Mouse (Mus musculus) small intestine, adult 2 months (tissue): ENCODE measurements at regions not wholly inside any gene's neighbourhood (a gene's known extent, or its start where the extent isn't known, plus 50 kb on each side); places are given as distances from the start of the nearest gene placed in this dataset.

Source experiments
- H3K27ac ChIP-seq: fragments of 200-500 bp; 2 replicates; pipeline ENCODE4 v1.5.1; 2012; ENCODE audit warnings: low read depth, low read length, control low read depth, inconsistent platforms; ENCODE audit not compliant: insufficient read depth
- H3K27me3 ChIP-seq: fragments of 200-500 bp; 2 replicates; pipeline ENCODE4 v1.6.1; 2012; ENCODE audit warnings: mild to moderate bottlenecking, moderate library complexity, low read length, inconsistent platforms; ENCODE audit not compliant: control insufficient read depth, insufficient read depth
- H3K36me3 ChIP-seq: fragments of 200-500 bp; 2 replicates; pipeline ENCODE4 v1.6.1; 2012; ENCODE audit warnings: mild to moderate bottlenecking, low read length, control low read depth, inconsistent platforms; ENCODE audit not compliant: control insufficient read depth, insufficient read depth
- H3K4me1 ChIP-seq: fragments of 200-500 bp; 2 replicates; pipeline ENCODE4 v1.6.1; 2012; ENCODE audit warnings: low read length, inconsistent platforms, mixed read lengths; ENCODE audit not compliant: control insufficient read depth, insufficient read depth, insufficient read length
- H3K4me3 ChIP-seq: fragments of 200-500 bp; 2 replicates; pipeline ENCODE4 v1.5.1; 2012; ENCODE audit warnings: low read depth, mild to moderate bottlenecking, control low read depth, inconsistent platforms, low read length, moderate library complexity
- CTCF ChIP-seq: fragments of 200-500 bp; IDR thresholded peaks from 2 replicates; pipeline ENCODE4 v1.5.1; 2012; ENCODE audit warnings: low read depth, mild to moderate bottlenecking, control low read depth, inconsistent platforms, low read length, moderate library complexity, mixed read lengths; ENCODE audit not compliant: insufficient replicate concordance, insufficient read length; ENCODE audit errors: extremely low read depth
- POLR2A ChIP-seq: fragments of 200-500 bp; IDR thresholded peaks from 2 replicates; pipeline ENCODE4 v1.6.1; 2012; ENCODE audit warnings: low read depth, mild to moderate bottlenecking, control low read depth, inconsistent platforms, low read length, moderate library complexity
- WGBS: fragments of 180-500 bp; shearing (Covaris S2); methylation state at CpG from one replicate; pipeline ENCODE4 v1.1.7; 2018; 5-methylcytosine and 5-hydroxymethylcytosine counted together

DNA sequence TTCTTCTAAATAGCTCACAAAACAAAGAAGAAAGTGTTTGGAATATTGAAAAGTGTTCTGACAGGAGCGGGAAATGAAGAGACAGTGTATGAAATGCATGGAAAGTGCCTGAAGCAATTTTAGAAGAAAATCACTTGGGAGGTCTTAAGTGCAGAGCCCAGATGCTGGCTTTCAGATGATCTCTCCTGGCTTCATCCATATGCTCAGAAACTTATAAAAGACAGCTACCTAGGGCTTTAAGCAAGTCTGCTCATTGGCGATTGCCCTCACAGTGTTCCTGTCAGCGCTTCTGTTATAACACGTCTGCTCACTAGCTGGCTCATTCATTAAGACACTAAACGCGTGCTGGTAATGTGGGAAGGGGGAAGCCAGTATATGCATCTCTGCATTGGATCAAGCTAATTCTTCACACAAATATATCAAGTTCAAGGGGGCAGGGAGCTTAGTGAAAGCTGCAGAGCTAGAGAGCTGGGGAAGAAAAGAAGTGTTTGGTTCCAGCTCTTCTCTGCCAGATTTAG is 80.6 kb downstream of the Bod1 start:
- H3K4me1 ChIP-seq: no peaks in the 10 kb centered on the region
- 77% methylated on average over 6 of the region's 6 CpGs for WGBS
- no peak overlapping the region for H3K27ac ChIP-seq
- no peaks in the 10 kb centered on the region for H3K27me3 ChIP-seq
- no peaks in the 10 kb centered on the region for H3K36me3 ChIP-seq
- TF ChIP-seq POLR2A: no peak
- TF ChIP-seq CTCF: no peak
- H3K4me3 ChIP-seq: no peak overlapping the region

DNA sequence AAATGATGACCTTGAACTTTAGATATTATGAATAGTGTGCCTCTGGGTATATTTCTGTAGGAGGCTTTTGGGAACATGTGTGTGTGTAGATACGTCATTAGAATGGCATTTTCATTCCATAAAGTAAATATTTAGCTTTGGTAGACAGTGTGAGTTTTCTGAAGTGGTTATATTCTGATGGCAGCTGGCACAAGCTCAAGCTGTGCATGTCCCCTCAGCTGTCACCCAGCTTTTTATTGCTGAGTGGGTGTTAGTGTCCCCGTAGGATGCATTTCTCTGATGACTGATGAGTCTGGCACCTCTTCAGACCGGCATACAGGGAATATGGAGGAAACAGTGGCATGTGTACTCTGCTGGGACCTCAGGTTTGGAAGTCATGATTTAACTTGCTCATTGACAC is 96.7 kb downstream of the Bod1 start:
- TF ChIP-seq POLR2A: no peak
- TF ChIP-seq CTCF: no peak
- H3K4me3 ChIP-seq: no peak overlapping the region
- no peaks in the 10 kb centered on the region for H3K27me3 ChIP-seq
- no peaks in the 10 kb centered on the region for H3K4me1 ChIP-seq
- H3K36me3 ChIP-seq: no peaks in the 10 kb centered on the region
- no peak overlapping the region for H3K27ac ChIP-seq
- 46% methylated on average over 3 of the region's 3 CpGs for WGBS

DNA sequence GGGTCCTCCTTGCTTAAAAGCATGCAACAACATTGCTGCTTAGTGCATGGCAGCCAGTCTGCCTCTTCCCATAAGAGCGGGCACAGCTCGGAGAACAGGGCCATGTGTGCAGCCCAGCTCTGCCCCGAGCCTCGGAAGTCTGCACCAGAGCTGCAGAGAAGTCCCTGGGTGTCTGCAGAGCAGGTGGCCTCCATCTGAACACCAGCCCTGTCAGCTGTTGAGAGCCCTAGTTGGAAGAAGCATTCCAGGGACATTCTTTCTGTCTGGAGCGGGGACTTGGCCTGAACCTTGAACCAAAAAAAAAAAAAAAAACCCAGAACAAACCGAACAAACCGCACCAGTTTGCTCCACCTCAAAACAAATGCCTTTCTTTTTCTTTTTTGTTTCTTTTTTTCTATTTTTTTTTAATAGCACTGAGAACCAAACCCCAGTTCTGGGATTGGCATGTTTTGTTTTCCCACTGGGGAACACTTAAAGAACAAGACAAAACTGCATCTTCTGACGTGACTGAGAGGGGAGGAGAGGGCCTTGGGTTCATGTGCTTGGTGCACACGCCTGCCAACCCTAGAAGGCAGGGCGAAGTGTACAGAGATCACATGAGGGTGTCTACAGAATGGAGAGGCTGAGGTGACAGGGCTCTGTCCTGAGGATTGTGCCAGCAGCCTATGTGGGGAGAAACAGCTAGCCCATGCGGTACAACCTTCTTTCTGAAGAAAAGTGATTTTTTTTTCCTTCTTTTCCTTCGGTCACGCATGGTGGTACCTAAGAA is 106.8 kb downstream of the Bod1 start:
- Histone ChIP-seq H3K27me3 (no peaks in the 10 kb centered on the region), H3K36me3 (no peaks in the 10 kb centered on the region), H3K27ac (peak overlapping the region; percentile 37; the same call in 1 of the 2 replicates)

DNA sequence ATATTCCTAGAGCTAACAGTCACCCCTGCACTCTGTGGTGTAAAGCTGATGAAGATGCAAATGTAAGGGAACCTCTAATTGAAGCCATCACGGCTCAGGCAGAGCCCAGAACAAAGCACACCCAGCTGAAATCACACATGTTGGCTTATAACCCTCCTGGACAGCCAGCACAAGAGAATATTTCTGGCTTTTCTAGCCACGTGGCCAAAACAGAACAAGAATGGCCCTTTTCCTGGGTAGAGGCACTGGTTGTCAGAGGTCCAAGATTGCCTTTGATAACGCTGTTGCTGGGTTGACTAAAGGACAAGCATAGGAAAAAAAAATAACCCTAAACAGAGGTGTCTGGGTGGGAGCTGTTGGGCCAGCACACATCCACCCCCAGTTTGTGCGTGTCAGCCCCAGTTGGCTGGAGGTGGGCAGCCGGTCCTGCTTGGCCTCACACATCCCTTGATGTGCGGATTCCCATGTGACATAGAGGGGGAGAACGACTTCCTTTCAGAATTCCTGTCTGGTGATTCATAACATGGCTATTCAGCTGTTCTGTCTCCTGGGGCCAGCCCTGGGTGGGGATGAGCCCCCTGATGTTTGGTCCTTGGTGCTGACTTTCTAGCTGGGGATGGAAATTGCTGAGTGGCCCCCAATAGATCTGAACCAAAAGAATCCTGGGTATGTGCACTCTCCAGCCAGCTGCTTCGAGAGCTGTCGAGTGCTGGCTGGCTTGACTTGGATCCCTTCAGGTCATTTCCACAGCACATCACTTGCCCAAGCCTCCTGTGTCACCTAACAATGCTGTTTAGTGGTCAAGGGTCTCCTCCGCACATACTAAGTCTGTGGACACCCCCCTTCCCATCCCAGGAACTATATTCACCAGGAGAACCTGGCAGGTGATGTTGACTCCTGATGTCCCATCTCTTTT is 107.6 kb downstream of the Bod1 start:
- Histone ChIP-seq H3K4me1 (0 out of 2 replicates have a peak, but pooled peaks cover 3% of the 10 kb centered on the region), H3K4me3 (no peak overlapping the region), H3K36me3 (no peaks in the 10 kb centered on the region), H3K27me3 (no peaks in the 10 kb centered on the region), H3K27ac (peak overlapping the region; percentile 37; the same call in 1 of the 2 replicates)
- TF ChIP-seq CTCF (no peak), POLR2A (no peak)
- WGBS: 56% methylated on average over 10 of the region's 10 CpGs

More for the DNA sequence above, 106.8 kb downstream of the Bod1 start:
- H3K4me3 ChIP-seq: no peak overlapping the region
- H3K4me1 ChIP-seq: 0 out of 2 replicates have a peak, but pooled peaks cover 3% of the 10 kb centered on the region
- WGBS: 66% methylated on average over 13 of the region's 13 CpGs
- TF ChIP-seq CTCF: no peak
- TF ChIP-seq POLR2A: no peak

DNA sequence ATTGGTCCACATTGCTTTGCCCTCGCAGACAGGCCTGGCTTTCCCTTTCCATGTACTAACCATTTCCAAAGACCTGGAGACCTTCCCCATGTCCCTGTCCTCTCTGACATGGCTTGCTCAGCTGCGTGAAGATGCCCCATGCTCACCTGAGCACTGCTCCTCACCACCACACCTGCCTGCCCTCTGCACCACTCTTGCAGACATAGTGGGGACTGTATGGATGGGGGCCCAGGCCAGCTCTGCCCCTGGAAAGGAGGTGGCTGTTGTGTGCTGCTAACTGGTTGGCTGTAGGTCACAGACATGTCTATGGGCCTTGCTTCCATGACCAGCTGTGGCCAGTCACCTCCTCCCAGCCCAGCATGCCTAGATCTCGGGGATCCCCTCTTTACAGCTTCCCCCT is 108.7 kb downstream of the Bod1 start:
- Histone ChIP-seq H3K4me3 (no peak overlapping the region), H3K27me3 (no peaks in the 10 kb centered on the region), H3K27ac (no peak overlapping the region), H3K4me1 (0 out of 2 replicates have a peak, but pooled peaks cover 3% of the 10 kb centered on the region), H3K36me3 (no peaks in the 10 kb centered on the region)
- no peak for TF ChIP-seq CTCF
- TF ChIP-seq POLR2A: no peak
- WGBS: 72% methylated on average over 3 of the region's 3 CpGs

DNA sequence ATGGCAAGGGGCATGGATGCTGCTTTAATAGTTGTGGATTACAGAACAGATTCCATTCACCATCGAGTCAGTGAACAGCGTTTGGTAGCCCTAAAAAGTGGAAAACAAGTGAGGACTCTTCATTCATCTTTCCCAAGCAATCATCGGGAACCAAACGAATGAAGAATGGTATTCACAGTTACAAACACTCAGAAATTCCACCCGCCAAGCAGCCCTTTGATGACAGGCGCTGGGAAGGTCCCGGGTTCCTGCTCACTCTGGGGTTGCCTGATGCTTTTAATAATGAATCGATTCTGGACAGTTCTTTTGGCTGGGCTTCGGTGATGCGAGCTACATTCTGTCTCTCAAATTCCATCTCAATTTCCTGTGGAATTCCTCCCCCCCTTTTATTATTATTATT is 110.9 kb downstream of the Bod1 start:
- Histone ChIP-seq H3K4me1 (0 out of 2 replicates have a peak, but pooled peaks cover 3% of the 10 kb centered on the region), H3K36me3 (no peaks in the 10 kb centered on the region), H3K4me3 (no peak overlapping the region), H3K27me3 (no peaks in the 10 kb centered on the region), H3K27ac (no peak overlapping the region)
- no peak for TF ChIP-seq CTCF
- no peak for TF ChIP-seq POLR2A
- WGBS: 79% methylated on average over 10 of the region's 10 CpGs

DNA sequence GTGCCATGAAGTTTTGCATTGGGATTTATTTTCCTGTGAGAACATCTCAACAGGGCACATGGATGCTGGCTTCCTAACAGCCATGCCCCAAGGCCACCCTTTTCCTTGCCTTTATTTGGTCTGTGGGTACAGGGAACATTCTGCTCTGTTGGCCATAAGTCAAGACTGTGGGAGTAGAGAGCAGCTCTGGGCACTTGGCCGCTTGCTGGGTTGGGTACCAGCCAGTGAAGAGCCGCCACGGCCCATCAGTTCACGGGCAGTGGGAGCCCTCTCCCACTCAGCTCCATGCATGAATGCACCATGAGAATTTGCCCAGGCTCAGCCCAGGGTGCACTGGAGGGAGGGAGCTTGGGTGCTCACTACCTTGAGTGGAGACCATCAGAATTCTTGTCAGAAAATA is 116.6 kb downstream of the Bod1 start:
- no peak overlapping the region for H3K27ac ChIP-seq
- WGBS: 80% methylated on average over 4 of the region's 4 CpGs
- H3K27me3 ChIP-seq: no peaks in the 10 kb centered on the region
- H3K36me3 ChIP-seq: no peaks in the 10 kb centered on the region
- no peaks in the 10 kb centered on the region; the same call in 1 of the 2 replicates for H3K4me1 ChIP-seq
- H3K4me3 ChIP-seq: no peak overlapping the region
- TF ChIP-seq CTCF (no peak), POLR2A (no peak)
